Mouse (Mus musculus) megakaryocyte, embryonic 14.5 days (primary cell): ENCODE data around the gene Usp49.

ENCODE experiments used
- FLI1 ChIP-seq: IDR thresholded peaks from 2 replicates; pipeline ENCODE4 v1.6.1; 2012; ENCODE audit warnings: low read length, inconsistent platforms, mixed read lengths
- GATA1 ChIP-seq: IDR thresholded peaks from 3 replicates; pipeline ENCODE4 v1.6.1; 2012; ENCODE audit warnings: mixed read lengths, low read length, inconsistent platforms, borderline replicate concordance

DNA sequence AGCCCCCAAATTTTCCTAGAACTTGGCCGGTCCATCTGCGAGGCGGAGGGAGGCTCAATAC is 63.8 kb downstream of the Usp49 start, which contains the start of gene Gm21981:
- TF ChIP-seq GATA1 (no peak), FLI1 (no peak)
